Mouse (Mus musculus) cerebellum, adult 2 months (tissue): ENCODE measurements at regions not wholly inside any gene's neighbourhood (a gene's known extent, or its start where the extent isn't known, plus 50 kb on each side); places are given as distances from the start of the nearest gene placed in this dataset.

ENCODE experiments used
- CTCF ChIP-seq: fragments of 200-500 bp; IDR thresholded peaks from 2 replicates; pipeline ENCODE4 v1.5.1; 2011; ENCODE audit warnings: low read depth, mild to moderate bottlenecking, control low read depth, low read length, moderate library complexity, borderline replicate concordance; ENCODE audit not compliant: insufficient read depth
- POLR2A ChIP-seq: fragments of 200-500 bp; IDR thresholded peaks from 2 replicates; pipeline ENCODE4 v1.6.1; 2011; ENCODE audit warnings: low read length, control low read depth, borderline replicate concordance; ENCODE audit not compliant: insufficient read depth

DNA sequence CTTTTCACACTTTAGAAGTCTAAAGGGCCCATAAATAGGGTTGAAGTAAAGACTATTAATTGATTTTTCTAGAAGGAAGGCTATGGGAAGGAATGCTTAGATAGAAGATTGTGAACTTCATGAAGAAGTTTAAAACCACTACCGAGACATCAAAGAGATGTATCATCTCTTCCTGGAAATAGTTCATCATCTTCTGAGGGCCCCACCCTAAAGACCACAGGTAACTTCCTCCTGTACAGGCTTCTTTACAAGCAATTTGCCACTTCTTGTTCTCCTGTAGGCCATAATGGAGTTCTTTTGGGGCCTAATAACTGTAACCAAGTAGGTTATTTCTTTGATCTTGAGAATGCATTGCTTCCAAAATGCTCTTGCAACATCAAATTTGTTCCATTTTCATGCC lies 485.8 kb upstream of the A1bg start:
- TF ChIP-seq CTCF (no peak), POLR2A (no peak)
